ENCODE assay signal across 24 mouse cellular contexts in genomic region chr12:113338891-113339290, GRCm38 (mm10).
A peak's percentile ranks its signal among the peaks of the same experiment; 100 is the strongest.
DNase-seq lines count a peak whose midpoint lies in the region; ATAC-seq lines count a peak whose summit lies in the region.
"Had no signal": no experiment of that assay in that cellular context is flagged by ENCODE, and none has a peak within 500 bp of the region (broad histone marks: within the 10 kb centered on the region; RNA-seq: fewer than 3 reads in every experiment).

No protein-coding gene starts in this region.

- no peaks in the 10 kb centered on the region for H3K27me3 ChIP-seq in heart, embryonic 10.5 days (ENCODE audit: insufficient read depth, poor library complexity, severe bottlenecking)
- no peaks in the 10 kb centered on the region for H3K27me3 ChIP-seq in heart, embryonic 12.5 days (replicated peaks)
- H3K27me3 ChIP-seq in lung, embryonic 15.5 days, result no peaks in the 10 kb centered on the region
- H3K27me3 ChIP-seq: embryonic facial prominence, embryonic 13.5 days; embryonic facial prominence, embryonic 15.5 days; forebrain, embryonic 13.5 days had no signal

- no peaks in the 10 kb centered on the region for H3K9me3 ChIP-seq in heart, embryonic 10.5 days
- no peaks in the 10 kb centered on the region for H3K9me3 ChIP-seq in heart, embryonic 12.5 days (replicated peaks)
- H3K9me3 ChIP-seq in lung, embryonic 15.5 days, result no peaks in the 10 kb centered on the region
- H3K9me3 ChIP-seq: embryonic facial prominence, embryonic 13.5 days; embryonic facial prominence, embryonic 15.5 days; forebrain, embryonic 10.5 days; forebrain, embryonic 13.5 days had no signal

- WGBS in heart, embryonic 10.5 days, result 51% methylated on average over 7 of the region's 7 CpGs
- 49% methylated on average over 7 of the region's 7 CpGs for WGBS in heart, embryonic 12.5 days
- 49% methylated on average over 7 of the region's 7 CpGs for WGBS in lung, embryonic 15.5 days

- no peak overlapping the region for H3K4me2 ChIP-seq in heart, embryonic 12.5 days
- H3K4me2 ChIP-seq in lung, embryonic 15.5 days, result no peak overlapping the region
- H3K4me2 ChIP-seq: embryonic facial prominence, embryonic 13.5 days; embryonic facial prominence, embryonic 15.5 days; forebrain, embryonic 13.5 days had no signal

- no peak overlapping the region for H3K27ac ChIP-seq in heart, embryonic 10.5 days
- H3K27ac ChIP-seq in heart, embryonic 12.5 days (ENCODE audit: poor library complexity, severe bottlenecking), result no peak overlapping the region
- no peak overlapping the region for H3K27ac ChIP-seq in lung, embryonic 15.5 days
- H3K27ac ChIP-seq: embryonic facial prominence, embryonic 13.5 days; embryonic facial prominence, embryonic 15.5 days; forebrain, embryonic 10.5 days; forebrain, embryonic 13.5 days had no signal

- no peak for ATAC-seq in heart, embryonic 12.5 days (ENCODE audit: insufficient number of reproducible peaks, low FRiP score)
- ATAC-seq in lung, embryonic 15.5 days (ENCODE audit: borderline replicate concordance, extremely low read depth, low FRiP score, low TSS enrichment), result 0 out of 2 replicates have a peak, but pooled peaks have one; percentile 9
- ATAC-seq: forebrain, embryonic 13.5 days; forebrain, embryonic 16.5 days had no signal

- H3K9ac ChIP-seq in heart, embryonic 12.5 days, result no peak overlapping the region
- H3K9ac ChIP-seq in lung, embryonic 15.5 days, result no peak overlapping the region
- H3K9ac ChIP-seq: embryonic facial prominence, embryonic 13.5 days; embryonic facial prominence, embryonic 15.5 days; forebrain, embryonic 13.5 days had no signal

- no peaks in the 10 kb centered on the region for H3K36me3 ChIP-seq in heart, embryonic 10.5 days
- H3K36me3 ChIP-seq in heart, embryonic 12.5 days, result no peaks in the 10 kb centered on the region
- no peaks in the 10 kb centered on the region for H3K36me3 ChIP-seq in lung, embryonic 15.5 days
- H3K36me3 ChIP-seq: embryonic facial prominence, embryonic 13.5 days; embryonic facial prominence, embryonic 15.5 days; forebrain, embryonic 10.5 days had no signal

- no peak overlapping the region for H3K4me3 ChIP-seq in heart, embryonic 10.5 days
- H3K4me3 ChIP-seq in heart, embryonic 12.5 days, result no peak overlapping the region
- no peak overlapping the region for H3K4me3 ChIP-seq in lung, embryonic 15.5 days
- H3K4me3 ChIP-seq: embryonic facial prominence, embryonic 13.5 days; embryonic facial prominence, embryonic 15.5 days; erythroblast, embryonic 14.5 days; forebrain, embryonic 10.5 days; forebrain, embryonic 13.5 days had no signal

- peak; percentile 0 for DNase-seq in gastrocnemius, postnatal 10 days
- no peak for DNase-seq in gastrocnemius, adult 8-10 months (ENCODE audit: low spot score in 2 of 2)
- DNase-seq in heart, embryonic 10.5 days (ENCODE audit: low spot score), result peak; percentile 64
- no peak for DNase-seq in lung, postnatal 25 days (ENCODE audit: low spot score)
- peak; percentile 2 for DNase-seq in thymus, postnatal 4 days
- no peak for DNase-seq in thymus, postnatal 0 days (ENCODE audit: low spot score)
- DNase-seq: adrenal gland, adult 2 months; adrenal gland, postnatal 10 days; adrenal gland, postnatal 25 days; cerebellum, adult 11 months; cerebellum, adult 18-20 months; cerebellum, adult 8-10 months; cerebellum, adult 9-11 months; cerebellum, postnatal 14 days; cerebellum, postnatal 36 days; embryo, embryonic 11 days had no signal

- no peaks in the 10 kb centered on the region for H3K4me1 ChIP-seq in heart, embryonic 10.5 days
- no peaks in the 10 kb centered on the region for H3K4me1 ChIP-seq in heart, embryonic 12.5 days (replicated peaks)
- no peaks in the 10 kb centered on the region for H3K4me1 ChIP-seq in lung, embryonic 15.5 days
- H3K4me1 ChIP-seq: embryonic facial prominence, embryonic 13.5 days; embryonic facial prominence, embryonic 15.5 days; forebrain, embryonic 10.5 days; forebrain, embryonic 13.5 days had no signal

Comparison
In these comparisons a context has a peak if more than half of its experiments do, and no peak if none do; other contexts are left out.
1. DNase-seq: peak in gastrocnemius, postnatal 10 days (single experiment), heart, embryonic 10.5 days (single experiment) and thymus, postnatal 4 days (single experiment); none in gastrocnemius, adult 8-10 months (0 of 2), lung, postnatal 25 days (single experiment) and thymus, postnatal 0 days (single experiment).